Mouse (Mus musculus) liver, embryonic 15.5 days (tissue): ENCODE data around the gene Tmsb15a. TPM values are rescaled to one million over a fixed set of nuclear protein-coding genes. Genes with fewer than 3 reads are reported as not detected.
"Not testable (repeated sequence)": the region's sequence is repeated elsewhere in the genome, so short reads cannot be mapped to it uniquely, and the experiment has no call there.

ENCODE experiments used
- ATAC-seq: fragments of 200-750 bp; cut with Nextera tagmentation; 2 replicates; pipeline ENCODE4 v1.8.0; 2017; ENCODE audit warnings: moderate number of reproducible peaks, mild to moderate bottlenecking, moderate library complexity; ENCODE audit not compliant: insufficient read depth
- H3K27ac ChIP-seq: fragments of 300-500 bp; sonication (generic); replicated peaks from 2 replicates; pipeline ENCODE4 v1.5.1; 2015; ENCODE audit warnings: mild to moderate bottlenecking, inconsistent platforms
- H3K27me3 ChIP-seq: fragments of 300-500 bp; sonication (generic); 2 replicates; pipeline ENCODE4 v1.6.1; 2015; ENCODE audit warnings: mild to moderate bottlenecking, inconsistent platforms
- H3K36me3 ChIP-seq: fragments of 300-500 bp; sonication (generic); replicated peaks from 2 replicates; pipeline ENCODE4 v1.6.1; 2015; ENCODE audit warnings: moderate library complexity, mild to moderate bottlenecking, inconsistent platforms
- H3K4me1 ChIP-seq: fragments of 300-500 bp; sonication (generic); replicated peaks from 2 replicates; pipeline ENCODE4 v1.6.1; 2015; ENCODE audit warnings: inconsistent platforms
- H3K4me2 ChIP-seq: fragments of 300-500 bp; sonication (generic); 2 replicates; pipeline ENCODE4 v1.6.1; 2015; ENCODE audit warnings: moderate library complexity, mild to moderate bottlenecking, inconsistent platforms
- H3K4me3 ChIP-seq: fragments of 300-500 bp; sonication (generic); replicated peaks from 2 replicates; pipeline ENCODE4 v1.5.1; 2015; ENCODE audit warnings: mild to moderate bottlenecking, inconsistent platforms
- H3K9ac ChIP-seq: fragments of 300-500 bp; sonication (generic); 2 replicates; pipeline ENCODE4 v1.6.1; 2015; ENCODE audit warnings: moderate library complexity, mild to moderate bottlenecking, inconsistent platforms
- H3K9me3 ChIP-seq: fragments of 300-500 bp; sonication (generic); replicated peaks from 2 replicates; pipeline ENCODE4 v1.6.1; 2016; ENCODE audit warnings: inconsistent platforms
- WGBS: fragments of 180-500 bp; shearing (Covaris S2); methylation state at CpG from one replicate; pipeline ENCODE4 v1.1.7; 2015; ENCODE audit warnings: mixed read lengths; ENCODE audit not compliant: insufficient replicate concordance; 5-methylcytosine and 5-hydroxymethylcytosine counted together
- polyA plus RNA-seq: library from polyadenylated mRNA; unstranded; fragments of >200 nt; fragmentation: Nextera tagmentation; extraction: Ambion mirVana; gene quantifications from 2 replicates; pipeline ENCODE4 v1.2.1, GENCODE M21; 2015

Gene Tmsb15a
- not detected in 2 replicates for polyA plus RNA-seq

- no peak for ATAC-seq
- H3K36me3 ChIP-seq = no peaks in the 10 kb centered on the region
- H3K4me3 ChIP-seq = no peak within 1 kb of the TSS
- H3K4me2 ChIP-seq = no peak within 1 kb of the TSS
- no peaks in the 10 kb centered on the region for H3K27me3 ChIP-seq
- 73% methylated on average over 10 of the region's 10 CpGs for WGBS
- H3K4me1 ChIP-seq = no peaks in the 10 kb centered on the region
- H3K9ac ChIP-seq = no peak within 1 kb of the TSS
- H3K27ac ChIP-seq = no peak within 1 kb of the TSS
- no peaks in the 10 kb centered on the region for H3K9me3 ChIP-seq
Measured at GRCm38 (mm10) chrX:135725161-135725560, at the start of gene Tmsb15a. Gene Tmsb15a (minus strand): TSS chrX:135725261.

GRCm38 (mm10) chrX:135768565-135768964 lies 43.5 kb upstream of the Tmsb15a start:
- no peaks in the 10 kb centered on the region for H3K4me1 ChIP-seq
- H3K36me3 ChIP-seq = no peaks in the 10 kb centered on the region
- H3K9ac ChIP-seq = no peak overlapping the region
- H3K27ac ChIP-seq = no peak overlapping the region
- H3K4me2 ChIP-seq = no peak overlapping the region
- H3K4me3 ChIP-seq = no peak overlapping the region
- 53% methylated on average over 2 of the region's 2 CpGs for WGBS
- ATAC-seq = no peak
- no peaks in the 10 kb centered on the region for H3K9me3 ChIP-seq
- H3K27me3 ChIP-seq = no peaks in the 10 kb centered on the region

GRCm38 (mm10) chrX:135768043-135768548 lies 43.0 kb upstream of the Tmsb15a start:
- no peak overlapping the region for H3K4me3 ChIP-seq
- no peaks in the 10 kb centered on the region for H3K36me3 ChIP-seq
- no peaks in the 10 kb centered on the region for H3K9me3 ChIP-seq
- no peak for ATAC-seq
- H3K27me3 ChIP-seq = no peaks in the 10 kb centered on the region
- no peak overlapping the region for H3K27ac ChIP-seq
- 28% methylated on average over 3 of the region's 3 CpGs for WGBS
- no peak overlapping the region for H3K9ac ChIP-seq
- no peak overlapping the region for H3K4me2 ChIP-seq
- H3K4me1 ChIP-seq = no peaks in the 10 kb centered on the region

- Histone ChIP-seq H3K36me3 (no peaks in the 10 kb centered on the region), H3K4me1 (no peaks in the 10 kb centered on the region), H3K9me3 (no peaks in the 10 kb centered on the region), H3K4me2 (no peak overlapping the region), H3K9ac (no peak overlapping the region), H3K4me3 (no peak overlapping the region), H3K27me3 (no peaks in the 10 kb centered on the region), H3K27ac (no peak overlapping the region)
- ATAC-seq = no peak
Measured at GRCm38 (mm10) chrX:135761707-135762106, 36.6 kb upstream of the Tmsb15a start.

GRCm38 (mm10) chrX:135752832-135753231 lies 27.8 kb upstream of the Tmsb15a start:
- Histone ChIP-seq H3K4me2 (no peak overlapping the region), H3K36me3 (no peaks in the 10 kb centered on the region), H3K9me3 (no peaks in the 10 kb centered on the region), H3K9ac (no peak overlapping the region), H3K27me3 (no peaks in the 10 kb centered on the region), H3K27ac (no peak overlapping the region), H3K4me3 (no peak overlapping the region), H3K4me1 (no peaks in the 10 kb centered on the region)
- 2% methylated on average over 2 of the region's 2 CpGs for WGBS
- no peak for ATAC-seq

- H3K4me3 ChIP-seq, H3K4me2 ChIP-seq, H3K4me1 ChIP-seq, H3K9ac ChIP-seq, H3K36me3 ChIP-seq, H3K27me3 ChIP-seq, H3K9me3 ChIP-seq, H3K27ac ChIP-seq, ATAC-seq: not testable (repeated sequence)
- 65% methylated on average over 3 of the region's 3 CpGs for WGBS
Measured at GRCm38 (mm10) chrX:135745376-135745775, 20.3 kb upstream of the Tmsb15a start.

- Histone ChIP-seq H3K9me3 (no peaks in the 10 kb centered on the region), H3K36me3 (no peaks in the 10 kb centered on the region), H3K9ac (peak overlapping the region; percentile 65), H3K27ac (peak overlapping the region; percentile 48; the same call in 1 of the 2 replicates), H3K4me1 (peaks cover 7% of the 10 kb centered on the region), H3K27me3 (no peaks in the 10 kb centered on the region), H3K4me3 (peak overlapping the region; percentile 71), H3K4me2 (peak overlapping the region; percentile 64)
- peak; percentile 40; the same call in 1 of the 2 replicates for ATAC-seq
- 18% methylated on average over 7 of the region's 7 CpGs for WGBS
Measured at GRCm38 (mm10) chrX:135743056-135743355, 17.9 kb upstream of the Tmsb15a start.

- Histone ChIP-seq H3K36me3 (no peaks in the 10 kb centered on the region), H3K4me1 (peaks cover 7% of the 10 kb centered on the region), H3K27ac (peak within 1 kb of the TSS; percentile 48), H3K4me2 (peak within 1 kb of the TSS; percentile 64), H3K9ac (peak within 1 kb of the TSS; percentile 65), H3K9me3 (no peaks in the 10 kb centered on the region), H3K27me3 (no peaks in the 10 kb centered on the region), H3K4me3 (peak within 1 kb of the TSS; percentile 71)
- 18% methylated on average over 48 of the region's 48 CpGs for WGBS
- peak; percentile 95 for ATAC-seq
Measured at GRCm38 (mm10) chrX:135742304-135743055, 17.4 kb upstream of the Tmsb15a start, which contains the start of the genes Armcx5 and Gprasp1. Gene Armcx5 (plus strand): TSS chrX:135742733. Gene Gprasp1 (plus strand): TSS chrX:135742733.

GRCm38 (mm10) chrX:135738730-135739520 lies 13.9 kb upstream of the Tmsb15a start:
- Histone ChIP-seq H3K27ac (no peak overlapping the region), H3K4me3 (no peak overlapping the region), H3K4me2 (no peak overlapping the region), H3K9ac (no peak overlapping the region), H3K36me3 (no peaks in the 10 kb centered on the region), H3K9me3 (no peaks in the 10 kb centered on the region), H3K4me1 (peaks cover 7% of the 10 kb centered on the region), H3K27me3 (no peaks in the 10 kb centered on the region)
- no peak for ATAC-seq
- 61% methylated on average over 2 of the region's 2 CpGs for WGBS

GRCm38 (mm10) chrX:135712845-135713244 lies 12.2 kb downstream of the Tmsb15a start:
- no peak overlapping the region for H3K4me3 ChIP-seq
- H3K27me3 ChIP-seq = no peaks in the 10 kb centered on the region
- 53% methylated on average over 2 of the region's 2 CpGs for WGBS
- no peaks in the 10 kb centered on the region for H3K9me3 ChIP-seq
- H3K27ac ChIP-seq = no peak overlapping the region
- ATAC-seq = no peak
- H3K36me3 ChIP-seq = no peaks in the 10 kb centered on the region
- no peak overlapping the region for H3K9ac ChIP-seq
- H3K4me2 ChIP-seq = no peak overlapping the region
- H3K4me1 ChIP-seq = no peaks in the 10 kb centered on the region

GRCm38 (mm10) chrX:135704349-135704748 lies 20.7 kb downstream of the Tmsb15a start:
- no peak for ATAC-seq
- no peak overlapping the region for H3K9ac ChIP-seq
- H3K9me3 ChIP-seq = no peaks in the 10 kb centered on the region
- H3K27me3 ChIP-seq = no peaks in the 10 kb centered on the region
- no peak overlapping the region for H3K4me3 ChIP-seq
- WGBS = 28% methylated on average over 2 of the region's 2 CpGs
- H3K4me1 ChIP-seq = no peaks in the 10 kb centered on the region
- H3K27ac ChIP-seq = no peak overlapping the region
- no peak overlapping the region for H3K4me2 ChIP-seq
- no peaks in the 10 kb centered on the region for H3K36me3 ChIP-seq
